Mouse (Mus musculus): Measurements from ENCODE around the gene BC107364. TPM values are rescaled to one million over a fixed set of nuclear protein-coding genes. Genes with fewer than 3 reads are reported as not detected.
"Not testable (repeated sequence)": the region's sequence is repeated elsewhere in the genome, so short reads cannot be mapped to it uniquely, and the experiment has no call there.

BC107364 gene
- total RNA-seq, 4 experiments from 2014 or later: not detected

GRCm38 (mm10) chr3:96414126-96414950 is 37.8 kb downstream of the BC107364 start:
- peak; percentile 27 for DNase-seq (ENCODE audit: low spot score)

GRCm38 (mm10) chr3:96413581-96414125 is 38.5 kb downstream of the BC107364 start:
- no peak for DNase-seq (ENCODE audit: low spot score)

DNA sequence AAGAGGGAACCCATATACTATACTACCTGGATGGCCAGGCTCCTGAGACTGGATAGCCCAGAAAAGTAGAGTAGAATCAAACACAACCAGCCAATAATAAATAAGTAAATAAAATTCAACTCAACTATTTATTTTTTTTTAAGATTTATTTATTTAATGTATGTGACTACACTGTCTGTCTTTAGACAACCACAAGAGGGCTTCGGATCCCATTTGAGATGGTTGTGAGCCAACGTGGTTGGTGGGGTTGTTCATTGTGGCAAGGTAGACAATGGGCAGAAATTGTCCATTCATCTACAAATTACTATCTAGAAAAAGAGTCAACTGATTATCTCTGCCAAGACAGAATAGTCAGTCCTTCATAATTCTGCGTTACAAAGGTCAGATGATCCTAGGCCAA is 40.3 kb downstream of the BC107364 start:
- DNase-seq (ENCODE audit: low spot score): no peak

GRCm38 (mm10) chr3:96410966-96411365 is 41.1 kb downstream of the BC107364 start:
- DNase-seq (ENCODE audit: low spot score): no peak

- no peak for DNase-seq (ENCODE audit: low spot score)
Measured at GRCm38 (mm10) chr3:96409701-96410246, 42.3 kb downstream of the BC107364 start.

DNA sequence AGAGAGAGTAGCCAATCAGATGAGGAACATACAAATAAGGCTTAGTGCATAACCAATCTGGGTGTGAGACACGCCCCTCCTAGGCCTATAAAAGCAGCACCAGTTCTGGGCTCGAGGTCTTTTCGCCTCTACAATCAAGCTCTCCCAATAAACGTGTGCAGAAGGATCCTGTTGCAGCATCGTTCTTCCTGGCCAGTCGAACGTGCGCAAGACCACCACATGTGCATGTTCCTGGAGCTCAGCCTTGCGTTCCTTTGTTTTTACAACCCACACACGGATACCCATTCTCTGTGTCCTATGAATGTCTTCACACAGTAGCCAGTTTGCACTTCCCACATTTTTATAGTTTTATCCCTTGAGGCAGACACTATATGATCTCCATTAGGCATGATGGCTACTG is 44.0 kb downstream of the BC107364 start:
- DNase-seq (ENCODE audit: low spot score): not testable (repeated sequence)

- no peak for DNase-seq (ENCODE audit: low spot score)
Measured at GRCm38 (mm10) chr3:96405541-96406503, 46.3 kb downstream of the BC107364 start.

- no peak for DNase-seq (ENCODE audit: low spot score)
Measured at GRCm38 (mm10) chr3:96405004-96405403, 47.1 kb downstream of the BC107364 start.

- no peak for DNase-seq (ENCODE audit: low spot score)
Measured at GRCm38 (mm10) chr3:96404450-96404849, 47.7 kb downstream of the BC107364 start.

DNA sequence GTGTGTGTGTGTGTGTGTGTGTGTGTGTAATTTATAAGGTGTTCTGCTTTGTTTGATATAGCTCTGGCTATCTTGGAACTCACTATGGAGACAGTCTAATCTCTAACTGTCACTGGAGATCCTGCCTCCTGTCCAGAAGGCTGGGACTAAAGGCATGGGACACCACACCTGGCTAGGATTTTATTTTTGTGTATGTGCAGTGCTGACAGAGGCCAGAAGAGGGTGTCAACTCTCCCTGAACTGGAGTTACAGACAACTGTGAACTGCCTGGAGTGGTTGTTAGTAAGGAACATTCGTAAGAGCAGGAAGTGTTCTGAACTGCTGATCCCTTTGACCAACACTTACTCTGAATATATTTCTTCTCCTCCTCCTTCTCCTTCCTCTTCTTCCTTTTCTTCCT is 49.1 kb downstream of the BC107364 start:
- DNase-seq (ENCODE audit: low spot score): no peak

GRCm38 (mm10) chr3:96401832-96402501 is 50.1 kb downstream of the BC107364 start:
- peak; percentile 16 for DNase-seq (ENCODE audit: low spot score)

GRCm38 (mm10) chr3:96401474-96401831 is 50.7 kb downstream of the BC107364 start:
- no peak for DNase-seq (ENCODE audit: low spot score)

DNA sequence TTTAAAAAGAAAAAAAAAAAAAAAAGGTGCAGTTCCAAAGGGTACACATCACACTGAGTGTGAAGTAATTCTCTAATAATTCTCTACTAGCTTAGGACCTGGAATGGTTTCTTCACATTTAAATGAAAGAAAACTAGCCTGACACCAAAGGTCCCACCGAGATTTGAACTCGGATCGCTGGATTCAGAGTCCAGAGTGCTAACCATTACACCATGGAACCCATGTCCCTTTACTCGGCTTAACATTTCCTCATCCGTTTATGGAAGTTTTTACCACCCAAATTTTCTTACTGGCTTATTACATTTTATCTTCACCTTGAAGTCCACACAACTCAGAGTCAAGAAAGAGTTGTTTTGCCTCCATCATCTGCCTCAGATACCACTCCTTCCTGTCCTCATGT is 53.2 kb downstream of the BC107364 start:
- peak; percentile 12 for DNase-seq (ENCODE audit: low spot score)

DNA sequence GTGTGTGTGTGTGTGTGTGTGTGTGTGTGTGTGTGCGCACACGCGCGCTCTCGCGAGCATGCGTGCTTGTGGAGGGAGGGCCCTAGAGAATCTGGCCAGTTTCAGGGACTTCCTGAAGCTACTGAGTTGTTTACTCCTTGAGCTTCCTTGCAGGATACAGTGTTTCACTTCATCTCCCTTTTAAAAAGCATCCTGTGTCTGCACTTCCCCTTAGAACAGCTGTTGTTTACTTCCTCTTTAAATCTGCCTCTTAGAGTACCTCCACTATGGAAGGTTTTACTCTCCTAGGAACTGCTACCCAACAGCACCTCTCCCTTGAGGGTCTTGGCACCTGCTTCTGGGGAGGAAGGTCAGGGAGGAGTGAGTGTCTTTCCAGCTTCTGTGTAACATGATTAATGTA is 55.2 kb downstream of the BC107364 start:
- DNase-seq (ENCODE audit: low spot score): no peak

DNA sequence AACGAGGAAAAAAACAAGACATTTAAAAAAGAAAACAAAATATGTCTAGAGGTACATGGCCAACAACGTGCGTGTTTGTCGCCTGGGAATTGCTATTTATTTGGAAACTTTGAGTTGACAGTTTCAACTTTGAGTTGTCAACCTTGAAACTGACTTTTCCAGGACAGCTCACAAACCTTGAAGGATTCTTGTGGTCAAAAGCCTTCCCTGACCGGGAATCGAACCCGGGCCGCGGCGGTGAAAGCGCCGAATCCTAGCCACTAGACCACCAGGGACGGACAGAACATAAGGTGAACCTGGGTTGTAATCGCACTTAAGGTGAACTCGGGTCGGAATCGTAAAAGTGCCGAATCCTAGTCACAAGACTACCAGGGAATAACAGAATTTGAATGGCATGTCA is 64.9 kb downstream of the BC107364 start:
- DNase-seq (ENCODE audit: low spot score): not testable (repeated sequence)

Other genes starting within 250 kb of the BC107364 start
- 10 to 100 TPM; 24.1 to 35.6 (median 29.8) TPM for gene Bola1, start 232.6 kb downstream of the BC107364 start, total RNA-seq (2022)
- gene Hist2h2ab, start 232.4 kb downstream of the BC107364 start, total RNA-seq (2022): 1 to 10 TPM; 1.4 to 3.6 (median 2.9) TPM
- 10 to 100 TPM; 17.5 to 26.5 (median 24.3) TPM for gene Hist2h2ac, start 231.4 kb downstream of the BC107364 start, total RNA-seq (2022)
- 10 to 100 TPM in 2 of 4 experiments, 1 to 10 TPM in 2; 8.3 to 10.2 (median 9.8) TPM for gene Hist2h2be, start 231.2 kb downstream of the BC107364 start, total RNA-seq (2022)
- gene Hist2h3c2, start 213.2 kb downstream of the BC107364 start, total RNA-seq (2022): 1 to 10 TPM; 4.1 to 8.4 (median 6.8) TPM
- gene Hist2h2aa2, start 212.0 kb downstream of the BC107364 start, total RNA-seq (2022): 100 to 1,000 TPM; 141 to 256 (median 216) TPM
- 10 to 100 TPM in 3 of 4 experiments, 1 to 10 TPM in 1; 8.5 to 81.5 (median 26.6) TPM for gene Hist2h2aa1, start 206.8 kb downstream of the BC107364 start, total RNA-seq (2022)
- gene Hist2h3c1, start 205.6 kb downstream of the BC107364 start, total RNA-seq (2022): not detected
- 10 to 100 TPM; 10.8 to 16.2 (median 12.3) TPM for gene Hist2h4, start 189.0 kb downstream of the BC107364 start, total RNA-seq (2022)
- 10 to 100 TPM; 12.2 to 24.7 (median 15.9) TPM for gene Hist2h3b, start 183.7 kb downstream of the BC107364 start, total RNA-seq (2022)
- gene Hist2h2bb, start 182.6 kb downstream of the BC107364 start, total RNA-seq (2022): 10 to 100 TPM; 28.0 to 42.3 (median 33.7) TPM
- 1 to 10 TPM in 1 of 4 experiments, under 1 TPM in 3; 0.38 to 1.1 (median 0.66) TPM for gene Fcgr1, start 158.3 kb downstream of the BC107364 start, total RNA-seq (2022)
- 100 to 1,000 TPM; 271 to 333 (median 312) TPM for gene Hfe2, start 72.9 kb upstream of the BC107364 start, total RNA-seq (2022)
- gene Txnip, start 105.7 kb upstream of the BC107364 start, total RNA-seq (2022): 100 to 1,000 TPM; 346 to 908 (median 654) TPM
- gene Gm16253, start 124.7 kb upstream of the BC107364 start, total RNA-seq (2022): 1 to 10 TPM in 3 of 4 experiments, not detected in 1; 2.5 to 3.3 (median 3.2) TPM
- 10 to 100 TPM; 31.7 to 35.2 (median 34.7) TPM for gene Polr3gl, start 141.9 kb upstream of the BC107364 start, total RNA-seq (2022)
- 1 to 10 TPM; 1.1 to 2.5 (median 2.0) TPM for gene Ankrd34a, start 144.3 kb upstream of the BC107364 start, total RNA-seq (2022)
- 10 to 100 TPM; 20.9 to 31.1 (median 25.8) TPM for gene Lix1l, start 148.8 kb upstream of the BC107364 start, total RNA-seq (2022)
- gene Rbm8a, start 177.6 kb upstream of the BC107364 start, total RNA-seq (2022): 10 to 100 TPM; 29.0 to 39.9 (median 32.0) TPM
- 10 to 100 TPM; 33.9 to 41.4 (median 36.5) TPM for gene Pex11b, start 183.1 kb upstream of the BC107364 start, total RNA-seq (2022)
- gene Gm42957, start 183.2 kb upstream of the BC107364 start, total RNA-seq (2022): under 1 TPM in 2 of 4 experiments, not detected in 2; 0.11 to 0.25 TPM
- under 1 TPM; 0.22 to 0.43 (median 0.33) TPM for gene Itga10, start 193.3 kb upstream of the BC107364 start, total RNA-seq (2022)
- gene Ankrd35, start 217.8 kb upstream of the BC107364 start, total RNA-seq (2022): 1 to 10 TPM in 3 of 4 experiments, under 1 TPM in 1; 0.57 to 2.1 (median 1.6) TPM
- 10 to 100 TPM; 12.6 to 15.1 (median 14.5) TPM for gene Pias3, start 244.1 kb upstream of the BC107364 start, total RNA-seq (2022)

All from heart, adult 8-10 months (tissue).